8 mouse cellular contexts compared by ENCODE assay signal in genomic region chr11:31009668-31010067, GRCm38 (mm10). TPM values are rescaled to one million over a fixed set of nuclear protein-coding genes. Genes with fewer than 3 reads are reported as not detected.
DNase-seq lines count a peak whose midpoint lies in the region; ATAC-seq and TF ChIP-seq lines count a peak whose summit lies in the region.
"Not testable (repeated sequence)": the region's sequence is repeated elsewhere in the genome, so short reads cannot be mapped to it uniquely, and the experiment has no call there.

No protein-coding gene starts in this region.

- not testable (repeated sequence) for H3K27me3 ChIP-seq in erythroblast, embryonic 14.5 days (ENCODE audit: control insufficient read depth); liver, embryonic 13.5 days; liver, embryonic 14.5 days (ENCODE audit: control insufficient read depth, insufficient read depth, low read length); liver, embryonic 15.5 days; liver, embryonic 16.5 days (ENCODE audit: control insufficient read depth, insufficient read depth, low read depth, low read length); liver, postnatal 0 days (ENCODE audit: insufficient read depth, low read length)

- TF ChIP-seq EP300 in liver, embryonic 14.5 days (IDR thresholded peaks at IDR 0.05; ENCODE audit: low read depth); liver, postnatal 0 days (IDR thresholded peaks at IDR 0.05; ENCODE audit: low read depth): not testable (repeated sequence)

- 78% methylated on average over 1 of the region's 1 CpGs for WGBS in liver, embryonic 13.5 days (ENCODE audit: insufficient replicate concordance)
- 68% methylated on average over 1 of the region's 1 CpGs for WGBS in liver, embryonic 14.5 days (ENCODE audit: insufficient replicate concordance)
- WGBS in liver, embryonic 15.5 days (ENCODE audit: insufficient replicate concordance), result 75% methylated on average over 1 of the region's 1 CpGs
- 73% methylated on average over 1 of the region's 1 CpGs for WGBS in liver, embryonic 16.5 days (ENCODE audit: insufficient replicate concordance)
- 83% methylated on average over 1 of the region's 1 CpGs for WGBS in liver, postnatal 0 days (ENCODE audit: insufficient replicate concordance)

- H3K9ac ChIP-seq in liver, embryonic 13.5 days; liver, embryonic 14.5 days (replicated peaks); liver, embryonic 15.5 days; liver, embryonic 16.5 days (ENCODE audit: low read depth, low read length); liver, postnatal 0 days (replicated peaks): not testable (repeated sequence)

- TF ChIP-seq CTCF in liver, embryonic 14.5 days (IDR thresholded peaks at IDR 0.05; ENCODE audit: low read depth); liver, postnatal 0 days (IDR thresholded peaks at IDR 0.05; ENCODE audit: low read depth): not testable (repeated sequence)

- DNase-seq in c-Kit-negative CD71-positive TER-119-positive erythroid progenitor cells, embryonic 14.5 days (ENCODE audit: low read depth, low spot score), result peak; percentile 56
- DNase-seq in liver, result peak; percentile 56
- DNase-seq in liver, embryonic 13.5 days; liver, postnatal 0 days: not testable (repeated sequence)
- DNase-seq in liver, embryonic 14.5 days (ENCODE audit: low read depth in 3 of 3, low spot score in 3 of 3), result peak in 1 of 3 experiments; percentile 31

- 0 out of 2 replicates have a peak overlapping the region, but pooled peaks have one; percentile 2 for H3K4me2 ChIP-seq in liver, embryonic 13.5 days
- peak overlapping the region; percentile 37 for H3K4me2 ChIP-seq in liver, embryonic 14.5 days (ENCODE audit: low read depth)
- H3K4me2 ChIP-seq in liver, embryonic 15.5 days, result 0 out of 2 replicates have a peak overlapping the region, but pooled peaks have one; percentile 13
- H3K4me2 ChIP-seq in liver, embryonic 16.5 days (ENCODE audit: low read depth, low read length), result peak overlapping the region; percentile 26; the same call in 1 of the 2 replicates
- H3K4me2 ChIP-seq in liver, postnatal 0 days (ENCODE audit: low read depth, low read length), result not testable (repeated sequence)

- peaks cover 49% of the 10 kb centered on the region for H3K36me3 ChIP-seq in erythroblast, embryonic 14.5 days (ENCODE audit: control insufficient read depth)
- not testable (repeated sequence) for H3K36me3 ChIP-seq in liver, embryonic 13.5 days; liver, embryonic 14.5 days (replicated peaks; ENCODE audit: control insufficient read depth, insufficient read depth, low read depth); liver, embryonic 16.5 days (ENCODE audit: control insufficient read depth, insufficient read depth); liver, postnatal 0 days (replicated peaks; ENCODE audit: insufficient read depth, low read length)
- H3K36me3 ChIP-seq in liver, embryonic 15.5 days (replicated peaks), result 0 out of 2 replicates have a peak, but pooled peaks cover 13% of the 10 kb centered on the region

- ATAC-seq in liver, embryonic 13.5 days (ENCODE audit: low read depth), result peak; percentile 26; the same call in 1 of the 2 replicates
- not testable (repeated sequence) for ATAC-seq in liver, embryonic 14.5 days (ENCODE audit: insufficient read depth); liver, embryonic 15.5 days (ENCODE audit: insufficient read depth); liver, postnatal 0 days
- ATAC-seq in liver, embryonic 16.5 days (ENCODE audit: low read depth), result peak; percentile 27; the same call in 1 of the 2 replicates

- H3K9me3 ChIP-seq in erythroblast, embryonic 14.5 days (ENCODE audit: control insufficient read depth, low read length), result peaks cover 12% of the 10 kb centered on the region
- not testable (repeated sequence) for H3K9me3 ChIP-seq in liver, embryonic 13.5 days (replicated peaks); liver, embryonic 14.5 days (ENCODE audit: control insufficient read depth, low read length); liver, embryonic 15.5 days (replicated peaks); liver, embryonic 16.5 days (replicated peaks; ENCODE audit: control insufficient read depth, low read length); liver, postnatal 0 days (ENCODE audit: low read length)

- peaks cover 44% of the 10 kb centered on the region for H3K4me1 ChIP-seq in erythroblast, embryonic 14.5 days (ENCODE audit: control insufficient read depth)
- H3K4me1 ChIP-seq in liver, embryonic 13.5 days (replicated peaks), result peaks cover 12% of the 10 kb centered on the region
- not testable (repeated sequence) for H3K4me1 ChIP-seq in liver, embryonic 14.5 days (replicated peaks; ENCODE audit: control insufficient read depth in 2 of 2, insufficient read depth in 2 of 2, low read length in 1 of 2); liver, embryonic 15.5 days (replicated peaks); liver, embryonic 16.5 days (ENCODE audit: control insufficient read depth, low read depth, low read length); liver, postnatal 0 days (ENCODE audit: insufficient read depth)

- peak overlapping the region; percentile 51 for H3K4me3 ChIP-seq in erythroblast, embryonic 14.5 days (replicated peaks)
- 0 out of 2 replicates have a peak overlapping the region, but pooled peaks have one; percentile 16 for H3K4me3 ChIP-seq in liver, embryonic 13.5 days (replicated peaks)
- not testable (repeated sequence) for H3K4me3 ChIP-seq in liver, embryonic 14.5 days (ENCODE audit: insufficient read depth in 1 of 2, low read depth in 2 of 2, low read length in 2 of 2)
- H3K4me3 ChIP-seq in liver, embryonic 15.5 days (replicated peaks), result 0 out of 2 replicates have a peak overlapping the region, but pooled peaks have one; percentile 10
- H3K4me3 ChIP-seq in liver, embryonic 16.5 days (ENCODE audit: low read depth, low read length), result peak overlapping the region; percentile 26
- H3K4me3 ChIP-seq in liver, postnatal 0 days (ENCODE audit: low read depth, low read length), result peak overlapping the region; percentile 10; the same call in 1 of the 2 replicates

- not testable (repeated sequence) for H3K27ac ChIP-seq in liver, embryonic 13.5 days; liver, embryonic 14.5 days; liver, embryonic 15.5 days (replicated peaks); liver, embryonic 16.5 days (ENCODE audit: low read length); liver, postnatal 0 days (ENCODE audit: low read depth)

RNA-seq across cellular contexts. Expression of gene Chac2, which starts 23.5 kb away (rescaled TPM):
- 9.1 and 13.0 TPM in 2 replicates for polyA plus RNA-seq in erythroblast, embryonic 14.5 days (2012)
- 72.1 and 90.4 TPM in 2 replicates for polyA plus RNA-seq in liver, embryonic 13.5 days (2015; fragmentation: Nextera tagmentation; extraction: Ambion mirVana)
- 14.0 and 25.3 TPM in 2 replicates for polyA plus RNA-seq in liver, embryonic 14.5 days (2012; rRNA removed)
- 84.8 and 86.8 TPM in 2 replicates for polyA plus RNA-seq in liver, embryonic 14.5 days (2014; fragmentation: Nextera tagmentation; extraction: Ambion mirVana)
- 87.4 and 96.8 TPM in 2 replicates for polyA plus RNA-seq in liver, embryonic 15.5 days (2015; fragmentation: Nextera tagmentation; extraction: Ambion mirVana)
- polyA plus RNA-seq in liver, embryonic 16.5 days (2015; fragmentation: Nextera tagmentation; extraction: Ambion mirVana), result 104 and 118 TPM in 2 replicates
- polyA plus RNA-seq in liver, postnatal 0 days (2015; fragmentation: Nextera tagmentation; extraction: Ambion mirVana), result 53.3 and 56.7 TPM in 2 replicates

RNA-seq across cellular contexts. Expression of gene Erlec1, which starts 55.5 kb away (rescaled TPM):
- polyA plus RNA-seq in erythroblast, embryonic 14.5 days (2012), result 4.9 and 6.0 TPM in 2 replicates
- 5.6 and 6.2 TPM in 2 replicates for polyA plus RNA-seq in liver, embryonic 13.5 days (2015; fragmentation: Nextera tagmentation; extraction: Ambion mirVana)
- polyA plus RNA-seq in liver, embryonic 14.5 days (2012; rRNA removed), result 5.7 and 9.2 TPM in 2 replicates
- polyA plus RNA-seq in liver, embryonic 14.5 days (2014; fragmentation: Nextera tagmentation; extraction: Ambion mirVana), result 6.2 and 6.7 TPM in 2 replicates
- 5.9 and 7.2 TPM in 2 replicates for polyA plus RNA-seq in liver, embryonic 15.5 days (2015; fragmentation: Nextera tagmentation; extraction: Ambion mirVana)
- 7.9 and 8.5 TPM in 2 replicates for polyA plus RNA-seq in liver, embryonic 16.5 days (2015; fragmentation: Nextera tagmentation; extraction: Ambion mirVana)
- polyA plus RNA-seq in liver, postnatal 0 days (2015; fragmentation: Nextera tagmentation; extraction: Ambion mirVana), result 8.2 and 9.0 TPM in 2 replicates
